Comparison of ENCODE assay signal across 11 mouse cellular contexts in genomic region chr2:105677434-105678105, GRCm38 (mm10). TPM values are rescaled to one million over a fixed set of nuclear protein-coding genes. Genes with fewer than 3 reads are reported as not detected.
A peak's percentile ranks its signal among the peaks of the same experiment; 100 is the strongest.
DNase-seq lines count a peak whose midpoint lies in the region; ATAC-seq lines count a peak whose summit lies in the region.
"Had no signal": no experiment of that assay in that cellular context is flagged by ENCODE, and none has a peak within 500 bp of the region (broad histone marks: within the 10 kb centered on the region; RNA-seq: fewer than 3 reads in every experiment).

No protein-coding gene starts in this region.

- peak overlapping the region; percentile 95 for H3K27ac ChIP-seq in forebrain, embryonic 11.5 days (ENCODE audit: low read depth, low read length)
- peak overlapping the region; percentile 35 for H3K27ac ChIP-seq in midbrain, embryonic 11.5 days (ENCODE audit: low read depth, low read length)
- no peak overlapping the region for H3K27ac ChIP-seq in kidney, embryonic 15.5 days

- peaks cover 23% of the 10 kb centered on the region for H3K4me1 ChIP-seq in forebrain, embryonic 11.5 days (replicated peaks; ENCODE audit: control insufficient read depth, insufficient read depth, low read length)
- H3K4me1 ChIP-seq in midbrain, embryonic 11.5 days (ENCODE audit: control insufficient read depth, insufficient read depth, low read length), result peaks cover 6% of the 10 kb centered on the region
- H3K4me1 ChIP-seq in kidney, embryonic 15.5 days, result peaks cover 43% of the 10 kb centered on the region

- peak; percentile 25 for DNase-seq in testis, postnatal 10 days (ENCODE audit: low spot score)
- DNase-seq in testis, postnatal 14 days (ENCODE audit: low spot score), result no peak
- DNase-seq in forebrain, embryonic 11.5 days (ENCODE audit: low spot score), result peak; percentile 56
- DNase-seq in midbrain, embryonic 11.5 days (ENCODE audit: low spot score, missing footprints), result peak; percentile 90
- no peak for DNase-seq in gastrocnemius, adult 8-10 months (ENCODE audit: low spot score in 2 of 2)
- no peak for DNase-seq in adrenal gland, adult 8-10 months
- DNase-seq: kidney, adult 18-20 months; lung, postnatal 4 days; thymus, adult 2 months had no signal

- no peaks in the 10 kb centered on the region for H3K36me3 ChIP-seq in forebrain, embryonic 11.5 days (ENCODE audit: control insufficient read depth, insufficient read depth, low read length)
- no peaks in the 10 kb centered on the region for H3K36me3 ChIP-seq in midbrain, embryonic 11.5 days (ENCODE audit: control insufficient read depth, insufficient read depth, low read length)
- no peaks in the 10 kb centered on the region for H3K36me3 ChIP-seq in kidney, embryonic 15.5 days

- WGBS in forebrain, embryonic 11.5 days, result 2% methylated on average over 11 of the region's 11 CpGs
- WGBS in midbrain, embryonic 11.5 days, result 1% methylated on average over 11 of the region's 11 CpGs
- 1% methylated on average over 11 of the region's 11 CpGs for WGBS in kidney, embryonic 15.5 days

- peak overlapping the region; percentile 93 for H3K4me2 ChIP-seq in forebrain, embryonic 11.5 days (ENCODE audit: low read depth, low read length, severe bottlenecking)
- H3K4me2 ChIP-seq in midbrain, embryonic 11.5 days, result peak overlapping the region; percentile 61
- no peak overlapping the region for H3K4me2 ChIP-seq in kidney, embryonic 15.5 days

- H3K9me3 ChIP-seq in forebrain, embryonic 11.5 days (ENCODE audit: control insufficient read depth, low read length), result no peaks in the 10 kb centered on the region
- H3K9me3 ChIP-seq in midbrain, embryonic 11.5 days (ENCODE audit: control insufficient read depth, low read length), result no peaks in the 10 kb centered on the region
- no peaks in the 10 kb centered on the region for H3K9me3 ChIP-seq in kidney, embryonic 15.5 days (replicated peaks)

- H3K9ac ChIP-seq in forebrain, embryonic 11.5 days (ENCODE audit: low read length), result peak overlapping the region; percentile 98
- peak overlapping the region; percentile 79 for H3K9ac ChIP-seq in midbrain, embryonic 11.5 days (ENCODE audit: low read length)
- H3K9ac ChIP-seq in kidney, embryonic 15.5 days, result no peak overlapping the region

- ATAC-seq in forebrain, embryonic 11.5 days (replicated peaks; ENCODE audit: low FRiP score), result no peak
- no peak for ATAC-seq in midbrain, embryonic 11.5 days (ENCODE audit: low FRiP score)
- ATAC-seq in kidney, embryonic 15.5 days (replicated peaks; ENCODE audit: low FRiP score), result no peak

- peaks cover 15% of the 10 kb centered on the region for H3K27me3 ChIP-seq in forebrain, embryonic 11.5 days (ENCODE audit: control insufficient read depth, insufficient read depth, low read length)
- peaks cover 87% of the 10 kb centered on the region for H3K27me3 ChIP-seq in midbrain, embryonic 11.5 days (ENCODE audit: control insufficient read depth, insufficient read depth, low read length)
- peaks cover 99% of the 10 kb centered on the region for H3K27me3 ChIP-seq in kidney, embryonic 15.5 days

- peak overlapping the region; percentile 84 for H3K4me3 ChIP-seq in forebrain, embryonic 11.5 days (ENCODE audit: low read depth, low read length)
- peak overlapping the region; percentile 40 for H3K4me3 ChIP-seq in midbrain, embryonic 11.5 days (ENCODE audit: low read depth, low read length)
- H3K4me3 ChIP-seq in kidney, embryonic 15.5 days (replicated peaks), result no peak overlapping the region

RNA-seq across cellular contexts. Expression of gene Pax6, which starts 8.9 kb away (rescaled TPM):
- 97.2 and 103 TPM in 2 replicates for polyA plus RNA-seq in forebrain, embryonic 11.5 days (2014; fragmentation: Nextera tagmentation; extraction: Ambion mirVana)
- 45.5 and 45.7 TPM in 2 replicates for polyA plus RNA-seq in midbrain, embryonic 11.5 days (2014; fragmentation: Nextera tagmentation; extraction: Ambion mirVana)
- not detected for total RNA-seq in gastrocnemius, adult 8-10 months (2022)
- not detected for total RNA-seq in adrenal gland, adult 8-10 months (2022)
- polyA plus RNA-seq in kidney, embryonic 15.5 days (2015; fragmentation: Nextera tagmentation; extraction: Ambion mirVana), result 0.18 and 0.19 TPM in 2 replicates
- total RNA-seq: gastrocnemius, postnatal 4 days had no signal

Comparison
In these comparisons a context has a peak if more than half of its experiments do, and no peak if none do; other contexts are left out.
1. DNase-seq: peak in testis, postnatal 10 days (single experiment), forebrain, embryonic 11.5 days (single experiment) and midbrain, embryonic 11.5 days (single experiment); none in testis, postnatal 14 days (single experiment), gastrocnemius, adult 8-10 months (0 of 2) and adrenal gland, adult 8-10 months (single experiment).
2. RNA of gene Pax6, which starts 8.9 kb away (polyA plus RNA-seq): 97.2 to 103 TPM in forebrain, embryonic 11.5 days and 45.5 to 45.7 TPM in midbrain, embryonic 11.5 days; 0.18 to 0.19 TPM in kidney, embryonic 15.5 days; every median in the first group is over 10 times any median in the second.